In the genomic region with DNA sequence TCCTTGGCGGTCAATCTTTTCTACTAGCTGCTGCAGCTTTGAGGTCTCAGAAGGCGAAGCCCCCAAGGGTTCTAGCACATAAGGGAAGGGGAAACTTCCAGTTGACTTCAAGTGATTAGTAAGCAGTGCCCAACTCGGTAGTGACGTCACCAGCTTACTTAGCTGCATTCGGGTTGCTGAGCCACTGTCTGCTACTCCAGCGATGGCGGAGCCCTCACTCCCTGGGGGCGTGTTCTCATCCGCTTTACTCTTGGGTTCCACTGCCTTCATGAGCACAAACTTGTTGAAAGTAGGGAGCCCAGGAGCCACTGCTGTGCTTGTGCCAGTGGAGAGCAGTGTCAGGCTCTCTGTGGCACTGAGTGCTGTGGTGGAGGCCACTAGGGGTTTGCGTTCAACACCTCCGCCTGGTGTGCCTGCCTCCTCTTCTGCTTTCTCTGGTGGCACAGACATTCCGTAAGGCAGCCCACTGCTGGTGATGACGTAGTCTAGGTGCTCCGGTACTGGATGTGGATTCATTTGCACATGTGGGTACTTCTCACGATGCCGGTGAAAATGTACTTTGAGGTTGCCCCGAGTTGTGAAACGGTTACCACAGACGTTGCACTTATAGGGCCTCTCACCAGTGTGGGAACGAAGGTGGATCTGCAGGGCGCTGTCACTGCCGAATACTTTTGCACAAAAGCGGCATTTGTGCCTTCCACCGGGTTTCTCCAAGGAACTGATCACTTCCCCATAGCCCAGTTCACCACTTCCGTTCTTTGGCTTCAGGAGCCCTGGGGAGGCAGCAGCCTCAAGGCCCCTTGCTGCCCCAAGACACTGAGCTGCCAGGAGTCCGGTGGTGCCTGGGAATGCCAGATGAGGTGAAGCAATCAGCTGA, we compare ENCODE assay signal across 12 mouse cellular contexts. TPM values are rescaled to one million over a fixed set of nuclear protein-coding genes. Genes with fewer than 3 reads are reported as not detected.
DNase-seq lines count a peak whose midpoint lies in the region; ATAC-seq and TF ChIP-seq lines count a peak whose summit lies in the region.
"Had no signal": no experiment of that assay in that cellular context is flagged by ENCODE, and none has a peak within 500 bp of the region (broad histone marks: within the 10 kb centered on the region; RNA-seq: fewer than 3 reads in every experiment).

No protein-coding gene starts in this region.

- H3K36me3 ChIP-seq in E14TG2a.4 (ENCODE audit: insufficient read depth, low read length) = peaks cover 6% of the 10 kb centered on the region; the same call in 1 of the 2 replicates
- H3K36me3 ChIP-seq in forebrain, embryonic 14.5 days (ENCODE audit: control insufficient read depth, insufficient read depth, low read length) = peaks cover 37% of the 10 kb centered on the region
- no peaks in the 10 kb centered on the region for H3K36me3 ChIP-seq in liver, postnatal 0 days (replicated peaks; ENCODE audit: insufficient read depth, low read length)

- H3K27me3 ChIP-seq in E14TG2a.4 (ENCODE audit: insufficient read depth, low read length) = peaks cover 47% of the 10 kb centered on the region
- no peaks in the 10 kb centered on the region for H3K27me3 ChIP-seq in forebrain, embryonic 14.5 days (replicated peaks; ENCODE audit: control insufficient read depth, insufficient read depth, low read length)
- peaks cover 15% of the 10 kb centered on the region for H3K27me3 ChIP-seq in liver, postnatal 0 days (ENCODE audit: insufficient read depth, low read length)

- H3K27ac ChIP-seq in forebrain, embryonic 14.5 days (ENCODE audit: low read depth, low read length) = no peak overlapping the region
- H3K27ac ChIP-seq in liver, postnatal 0 days (ENCODE audit: low read depth) = no peak overlapping the region

- DNase-seq in heart, adult 11 months = peak; percentile 94
- no peak for DNase-seq in heart, postnatal 4 days
- no peak for DNase-seq in forebrain, embryonic 14.5 days (ENCODE audit: low spot score)
- DNase-seq in liver, postnatal 0 days = peak; percentile 38
- no peak for DNase-seq in urinary bladder, postnatal 25 days (ENCODE audit: low spot score)
- DNase-seq in embryo, embryonic 11 days = no peak
- DNase-seq in frontal cortex, postnatal 36 days (ENCODE audit: low spot score in 2 of 2) = no peak

- peaks cover 43% of the 10 kb centered on the region for H3K4me1 ChIP-seq in E14TG2a.4 (replicated peaks; ENCODE audit: low read depth, low read length)
- peaks cover 19% of the 10 kb centered on the region for H3K4me1 ChIP-seq in forebrain, embryonic 14.5 days (ENCODE audit: control insufficient read depth, insufficient read depth, low read length)
- H3K4me1 ChIP-seq in liver, postnatal 0 days (ENCODE audit: insufficient read depth) = 0 out of 2 replicates have a peak, but pooled peaks cover 5% of the 10 kb centered on the region

- peak overlapping the region; percentile 90 for H3K4me3 ChIP-seq in E14TG2a.4 (replicated peaks; ENCODE audit: low read length)
- H3K4me3 ChIP-seq in forebrain, embryonic 14.5 days (ENCODE audit: low read depth, low read length) = peak overlapping the region; percentile 77; the same call in 1 of the 2 replicates
- no peak overlapping the region for H3K4me3 ChIP-seq in liver, postnatal 0 days (ENCODE audit: low read depth, low read length)

- no peaks in the 10 kb centered on the region for H3K9me3 ChIP-seq in E14TG2a.4 (ENCODE audit: low read length)
- no peaks in the 10 kb centered on the region for H3K9me3 ChIP-seq in forebrain, embryonic 14.5 days (replicated peaks; ENCODE audit: control insufficient read depth, low read length)
- H3K9me3 ChIP-seq in liver, postnatal 0 days (ENCODE audit: low read length) = no peaks in the 10 kb centered on the region

- H3K9ac ChIP-seq in forebrain, embryonic 14.5 days (ENCODE audit: low read length) = 0 out of 2 replicates have a peak overlapping the region, but pooled peaks have one; percentile 0
- H3K9ac ChIP-seq in liver, postnatal 0 days (replicated peaks) = no peak overlapping the region

- no peak for ATAC-seq in forebrain, embryonic 14.5 days
- peak; percentile 26 for ATAC-seq in liver, postnatal 0 days

- WGBS in forebrain, embryonic 14.5 days = 86% methylated on average over 26 of the region's 26 CpGs
- WGBS in liver, postnatal 0 days (ENCODE audit: insufficient replicate concordance) = 69% methylated on average over 26 of the region's 26 CpGs

- peak overlapping the region; percentile 82 for H3K4me2 ChIP-seq in forebrain, embryonic 14.5 days (ENCODE audit: low read length)
- peak overlapping the region; percentile 97 for H3K4me2 ChIP-seq in liver, postnatal 0 days (ENCODE audit: low read depth, low read length)

- TF ChIP-seq EP300 in liver, postnatal 0 days (IDR thresholded peaks at IDR 0.05; ENCODE audit: low read depth) = no peak

- no peak for TF ChIP-seq CTCF in E14TG2a.4 (conservative IDR thresholded peaks at IDR 0.05; ENCODE audit: low read length)
- TF ChIP-seq CTCF in liver, postnatal 0 days (IDR thresholded peaks at IDR 0.05; ENCODE audit: low read depth) = no peak

RNA-seq across cellular contexts. Expression of a gene that starts 9.2 kb away (rescaled TPM):
- 10 to 100 TPM; 13.6 to 15.4 TPM for total RNA-seq in heart, postnatal 4 days (2021)
- 42.4 and 46.9 TPM in 2 replicates for polyA plus RNA-seq in forebrain, embryonic 14.5 days (2014; fragmentation: Nextera tagmentation; extraction: Ambion mirVana)
- polyA plus RNA-seq in liver, postnatal 0 days (2015; fragmentation: Nextera tagmentation; extraction: Ambion mirVana) = 7.2 and 8.1 TPM in 2 replicates

RNA-seq across cellular contexts. Expression of a gene that starts 14.4 kb away (rescaled TPM):
- total RNA-seq in heart, postnatal 4 days (2021) = 1 to 10 TPM; 6.1 to 6.4 TPM
- polyA plus RNA-seq in forebrain, embryonic 14.5 days (2014; fragmentation: Nextera tagmentation; extraction: Ambion mirVana) = 25.1 and 30.1 TPM in 2 replicates
- polyA plus RNA-seq in liver, postnatal 0 days (2015; fragmentation: Nextera tagmentation; extraction: Ambion mirVana) = 0.63 and 0.85 TPM in 2 replicates

RNA-seq across cellular contexts. Expression of a gene that starts 34.8 kb away (rescaled TPM):
- total RNA-seq in heart, postnatal 4 days (2021) = 10 to 100 TPM in 1 of 2 experiments, 1 to 10 TPM in 1; 8.9 to 10.6 TPM
- polyA plus RNA-seq in forebrain, embryonic 14.5 days (2014; fragmentation: Nextera tagmentation; extraction: Ambion mirVana) = 40.2 and 40.3 TPM in 2 replicates
- polyA plus RNA-seq in liver, postnatal 0 days (2015; fragmentation: Nextera tagmentation; extraction: Ambion mirVana) = 2.7 and 2.8 TPM in 2 replicates

RNA-seq across cellular contexts. Expression of a gene that starts 35.2 kb away (rescaled TPM):
- 10 to 100 TPM; 37.4 to 39.3 TPM for total RNA-seq in heart, postnatal 4 days (2021)
- 55.2 and 55.7 TPM in 2 replicates for polyA plus RNA-seq in forebrain, embryonic 14.5 days (2014; fragmentation: Nextera tagmentation; extraction: Ambion mirVana)
- 12.1 and 13.4 TPM in 2 replicates for polyA plus RNA-seq in liver, postnatal 0 days (2015; fragmentation: Nextera tagmentation; extraction: Ambion mirVana)

RNA-seq across cellular contexts. Expression of a gene that starts 42.0 kb away (rescaled TPM):
- total RNA-seq in heart, postnatal 4 days (2021) = not detected
- polyA plus RNA-seq in forebrain, embryonic 14.5 days (2014; fragmentation: Nextera tagmentation; extraction: Ambion mirVana) = not detected in 2 replicates
- polyA plus RNA-seq in liver, postnatal 0 days (2015; fragmentation: Nextera tagmentation; extraction: Ambion mirVana) = not detected in 2 replicates
- polyA plus RNA-seq: brain, embryonic 14.5 days; C2C12; heart, embryonic 14.5 days; myocyte had no signal

Comparison
In these comparisons a context has a peak if more than half of its experiments do, and no peak if none do; other contexts are left out.
1. DNase-seq: peak in heart, adult 11 months (single experiment) and liver, postnatal 0 days (single experiment); none in heart, postnatal 4 days (single experiment), forebrain, embryonic 14.5 days (single experiment), urinary bladder, postnatal 25 days (single experiment), embryo, embryonic 11 days (single experiment) and frontal cortex, postnatal 36 days (0 of 2).
2. RNA of a gene that starts 14.4 kb away (polyA plus RNA-seq): 25.1 to 30.1 TPM in forebrain, embryonic 14.5 days; 0.63 to 0.85 TPM in liver, postnatal 0 days; every median in the first group is over 10 times any median in the second.
3. RNA of a gene that starts 34.8 kb away (polyA plus RNA-seq): 40.2 to 40.3 TPM in forebrain, embryonic 14.5 days; 2.7 to 2.8 TPM in liver, postnatal 0 days; every median in the first group is over 10 times any median in the second.